Mouse (Mus musculus) monocyte, adult 5-6 weeks (primary cell): ENCODE measurements around the gene Naip5. TPM values are rescaled to one million over a fixed set of nuclear protein-coding genes. Genes with fewer than 3 reads are reported as not detected.
"Not testable (repeated sequence)": the region's sequence is repeated elsewhere in the genome, so short reads cannot be mapped to it uniquely, and the experiment has no call there.

Source experiments
- ATAC-seq: fragments of 153-309, 156-312 bp; replicated peaks from 2 replicates; pipeline ENCODE4 v1.8.0; 2017; ENCODE audit warnings: mild to moderate bottlenecking; ENCODE audit not compliant: low TSS enrichment, insufficient number of reproducible peaks, severe bottlenecking, poor library complexity, low FRiP score
- total RNA-seq: library from RNA; stranded (forward); fragments of 200-1000, 200-491, 200-594 nt; gene quantifications from 3 replicates; pipeline ENCODE4 v1.2.3, GENCODE M21; 2017

Naip5 gene
- 103 to 115 TPM (median 107 TPM) in 3 replicates for total RNA-seq

DNA sequence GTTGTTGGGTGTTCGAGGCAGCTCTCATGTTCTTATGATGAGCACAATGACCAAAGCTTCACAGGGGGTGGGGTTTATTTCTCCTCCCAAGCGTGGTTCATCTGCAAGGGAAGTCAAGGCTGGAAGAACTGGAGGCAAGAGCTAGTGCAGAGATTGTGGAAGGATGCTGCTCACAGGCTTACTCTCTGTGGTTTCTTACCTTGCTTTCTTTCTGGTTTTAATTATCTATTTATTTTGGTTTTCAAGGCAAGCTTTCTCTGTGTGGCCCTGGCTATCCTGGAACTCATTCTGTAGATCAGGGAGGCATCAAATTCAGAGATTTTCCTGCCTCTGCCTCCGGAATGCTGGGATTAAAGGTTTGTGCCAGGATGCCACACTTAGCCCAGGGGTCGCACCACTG, at the start of gene Naip5:
Naip5 (minus strand) TSS at position 101 of the 400 bp plus-strand sequence.
- not testable (repeated sequence) for ATAC-seq

DNA sequence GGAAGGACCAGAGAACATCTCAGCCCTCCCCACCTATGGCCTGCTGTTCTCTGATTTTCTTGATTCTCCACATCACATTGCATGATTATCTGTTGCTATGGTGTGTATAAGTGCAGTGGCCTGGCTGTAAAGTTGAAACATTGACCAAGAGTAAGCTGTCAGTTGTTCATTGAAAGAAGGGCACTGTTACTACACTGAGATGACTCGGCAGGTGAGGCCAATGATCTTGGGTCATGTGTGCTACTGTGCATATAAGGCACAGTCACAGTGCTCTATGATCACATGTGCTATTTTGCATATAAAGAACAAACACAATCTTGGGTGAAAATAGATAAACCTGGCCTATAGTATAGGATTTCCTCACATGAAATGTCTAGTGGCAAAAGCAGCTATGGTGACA, 38.5 kb upstream of the Naip5 start:
- ATAC-seq, result no peak

DNA sequence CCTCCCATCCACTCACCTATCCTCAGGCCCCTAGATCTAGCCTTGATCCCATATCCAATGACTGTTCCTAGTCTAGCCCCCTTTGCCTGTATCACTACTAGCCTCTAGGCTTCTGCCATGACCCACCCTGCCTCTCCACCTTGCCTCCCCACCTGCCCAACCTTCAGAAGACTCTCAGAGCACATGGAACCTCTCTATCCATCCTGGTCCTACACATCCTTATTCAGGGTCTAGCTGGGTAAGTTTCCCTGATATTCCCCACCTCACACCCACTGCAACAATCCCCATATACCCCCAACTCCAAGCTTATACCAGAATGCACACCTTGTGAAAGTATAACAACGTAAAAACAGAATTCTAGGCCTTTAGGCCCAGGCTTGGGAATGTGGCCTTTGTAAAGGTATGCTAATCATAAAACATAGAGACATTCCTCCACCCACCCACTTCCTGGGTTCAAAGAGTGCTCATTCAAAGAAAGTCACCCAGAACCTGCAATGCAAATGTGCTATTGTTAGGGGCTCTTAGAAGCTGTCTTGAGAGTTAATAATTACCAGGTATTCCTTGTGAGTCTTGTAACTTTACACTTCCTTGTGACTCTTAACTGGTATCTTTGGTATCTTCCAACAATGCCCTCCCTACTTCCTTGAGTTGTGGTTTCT, 25.5 kb upstream of the Naip5 start:
- not testable (repeated sequence) for ATAC-seq

DNA sequence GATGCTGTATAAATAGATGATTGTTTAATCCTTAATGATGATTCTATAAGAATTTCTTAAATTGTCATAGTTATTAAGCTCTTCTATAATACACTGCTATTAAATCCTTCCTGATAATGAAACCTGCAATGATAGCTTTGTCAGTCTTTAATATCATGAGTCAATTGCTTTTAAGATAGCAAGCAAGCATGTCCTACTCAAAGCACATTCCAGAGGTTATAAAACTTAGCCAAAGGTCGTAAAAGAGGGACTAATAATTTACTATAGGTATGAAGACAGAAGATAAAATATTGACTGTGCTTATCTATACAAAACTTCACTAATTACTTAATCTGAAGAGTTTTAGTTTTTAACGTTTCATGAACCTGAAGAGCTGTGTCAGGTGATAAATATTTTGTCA, 10.9 kb upstream of the Naip5 start:
- ATAC-seq, result not testable (repeated sequence)

DNA sequence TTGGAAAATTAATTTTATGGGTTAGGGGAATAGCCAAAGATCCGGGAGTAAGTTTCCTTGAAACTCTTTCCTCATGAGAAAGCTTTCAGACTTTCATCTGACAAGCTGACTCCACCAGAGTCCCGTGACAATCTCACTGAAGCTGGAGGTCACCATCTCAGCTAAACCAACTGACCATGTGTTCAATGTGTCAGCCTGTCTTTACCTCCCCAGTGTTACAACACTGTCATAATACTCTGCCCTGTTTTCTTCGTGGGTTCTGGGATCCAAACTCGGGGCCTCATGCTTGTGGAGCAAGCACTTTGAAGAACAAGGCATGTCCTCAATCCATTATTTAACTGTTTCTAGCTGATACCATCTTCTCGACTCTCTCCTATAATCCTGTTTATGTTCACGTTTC, 9.8 kb upstream of the Naip5 start:
- ATAC-seq, result not testable (repeated sequence)

DNA sequence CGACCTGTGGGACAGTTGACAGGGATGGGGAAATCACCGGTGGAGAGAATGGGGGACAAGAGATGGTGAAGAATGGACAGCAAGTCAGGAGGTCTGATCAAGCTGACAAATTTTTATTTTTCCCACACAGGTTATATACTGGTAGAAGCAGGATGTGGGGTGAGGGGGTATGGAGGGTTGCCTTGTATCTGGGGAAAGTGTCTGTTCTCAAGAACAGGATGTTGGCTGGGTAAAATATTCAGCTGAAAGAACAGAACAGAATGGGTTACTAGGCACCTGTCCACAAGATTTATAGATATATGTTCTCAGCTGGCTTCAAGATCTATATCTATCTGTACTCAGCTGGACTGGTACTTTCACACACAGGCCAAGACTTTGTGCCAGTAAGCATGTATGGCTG, 5.8 kb upstream of the Naip5 start:
- not testable (repeated sequence) for ATAC-seq

DNA sequence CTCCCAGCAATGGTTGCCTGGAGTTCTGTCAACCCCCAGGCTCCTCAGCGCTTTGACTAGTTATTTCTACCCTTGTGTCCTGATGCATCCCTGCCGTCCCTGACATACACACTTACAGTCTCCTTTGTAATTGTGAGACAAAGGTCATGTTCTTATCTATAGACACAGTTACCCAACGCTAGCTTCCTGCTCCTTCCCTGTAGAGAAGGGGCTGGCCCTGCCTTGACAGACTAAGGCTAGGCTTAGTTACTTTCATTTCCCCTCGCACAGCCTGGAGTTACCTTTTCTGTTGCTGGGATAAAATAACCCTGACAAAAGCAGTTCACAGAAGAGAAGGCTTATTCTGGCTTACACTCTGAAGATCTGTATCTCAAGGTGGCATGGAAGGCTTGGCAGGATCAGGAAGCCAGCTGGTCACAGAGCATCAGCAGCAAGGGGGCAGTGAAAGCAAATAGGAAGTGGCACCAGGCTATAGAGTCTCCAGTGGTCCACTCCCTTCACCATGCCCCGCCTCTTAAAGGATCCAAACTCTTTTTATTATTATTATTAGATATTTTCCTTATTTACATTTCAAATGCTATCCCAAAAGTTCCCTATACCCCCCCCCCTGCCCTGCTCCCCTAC, 885 bp upstream of the Naip5 start:
- peak; percentile 88 for ATAC-seq

DNA sequence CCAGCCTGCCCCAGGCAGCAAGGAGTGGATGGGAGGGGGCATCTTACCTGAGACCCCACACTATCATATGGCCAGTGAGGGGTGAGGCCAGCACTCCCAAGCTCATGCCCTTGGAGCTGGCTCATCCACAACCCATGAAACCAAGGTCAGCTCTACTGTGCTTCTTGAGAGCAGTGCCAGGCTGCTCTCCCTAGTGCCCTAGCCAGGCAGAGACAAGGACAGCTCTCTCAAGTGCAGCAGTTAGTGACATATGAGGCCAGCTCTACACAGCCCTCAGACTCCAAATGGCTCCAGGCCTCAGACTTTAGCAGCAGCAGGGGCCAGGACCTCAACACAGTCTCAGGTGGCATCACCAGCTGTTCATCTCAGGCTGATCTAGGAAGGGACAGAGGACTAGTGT, 2.4 kb downstream of the Naip5 start:
- ATAC-seq, result 0 out of 2 replicates have a peak, but pooled peaks have one; percentile 3

DNA sequence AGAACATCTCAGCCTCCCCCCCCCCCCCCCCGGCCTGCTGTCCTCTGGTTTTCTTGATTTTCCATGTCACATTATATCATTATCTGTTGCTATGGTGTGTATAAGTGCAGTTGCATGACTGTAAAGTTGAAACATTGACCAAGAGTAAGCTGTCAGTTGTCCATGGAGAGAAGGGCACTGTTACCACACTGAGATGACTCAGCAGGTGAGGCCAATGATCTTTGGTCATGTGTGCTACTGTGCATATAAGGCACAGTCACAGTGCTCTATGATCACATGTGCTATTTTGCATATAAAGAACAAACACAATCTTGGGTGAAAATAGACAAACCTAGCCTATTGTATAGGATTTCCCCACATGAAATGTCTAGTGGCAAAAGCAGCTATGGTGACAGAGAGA, 32.4 kb downstream of the Naip5 start:
- ATAC-seq, result peak; percentile 54; the same call in 1 of the 2 replicates

DNA sequence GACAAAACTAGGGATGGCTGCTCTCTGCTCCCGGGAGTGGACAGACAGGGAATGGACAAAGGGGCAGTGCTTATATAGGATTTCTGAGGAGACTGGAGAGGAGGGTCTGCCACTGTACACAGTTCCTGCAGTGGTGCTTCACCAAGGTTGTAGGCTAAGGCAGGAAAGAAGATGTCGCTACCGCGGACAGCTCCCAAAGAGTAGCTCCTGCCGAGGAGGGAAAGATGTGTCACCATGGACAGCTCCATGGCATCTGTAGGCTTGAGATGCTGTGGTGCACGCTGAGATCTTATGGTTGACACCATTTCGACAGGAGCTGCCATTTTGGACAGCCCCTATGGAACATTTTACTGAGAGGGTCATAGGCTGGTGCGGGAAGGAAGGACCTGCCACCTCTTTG, 35.6 kb downstream of the Naip5 start:
- 0 out of 2 replicates have a peak, but pooled peaks have one; percentile 45 for ATAC-seq

DNA sequence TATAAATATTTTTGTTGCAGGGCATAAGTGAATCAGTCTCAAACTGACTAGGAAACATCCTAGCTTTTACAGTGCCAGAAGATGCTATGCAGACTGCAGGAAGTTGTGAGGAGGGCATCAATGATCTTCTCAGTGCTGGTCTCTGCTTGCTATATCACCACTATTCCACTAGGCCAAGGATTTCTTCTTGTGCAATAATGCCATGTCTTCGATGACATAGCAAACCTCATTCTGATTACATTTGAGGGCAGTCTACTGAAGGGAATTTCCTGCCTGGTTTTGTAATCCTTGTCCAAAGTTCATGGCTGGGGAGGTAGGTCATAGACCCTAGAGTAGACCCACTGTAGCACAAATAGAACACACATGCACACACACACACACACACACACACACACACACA, 42.8 kb downstream of the Naip5 start:
- peak; percentile 71 for ATAC-seq

DNA sequence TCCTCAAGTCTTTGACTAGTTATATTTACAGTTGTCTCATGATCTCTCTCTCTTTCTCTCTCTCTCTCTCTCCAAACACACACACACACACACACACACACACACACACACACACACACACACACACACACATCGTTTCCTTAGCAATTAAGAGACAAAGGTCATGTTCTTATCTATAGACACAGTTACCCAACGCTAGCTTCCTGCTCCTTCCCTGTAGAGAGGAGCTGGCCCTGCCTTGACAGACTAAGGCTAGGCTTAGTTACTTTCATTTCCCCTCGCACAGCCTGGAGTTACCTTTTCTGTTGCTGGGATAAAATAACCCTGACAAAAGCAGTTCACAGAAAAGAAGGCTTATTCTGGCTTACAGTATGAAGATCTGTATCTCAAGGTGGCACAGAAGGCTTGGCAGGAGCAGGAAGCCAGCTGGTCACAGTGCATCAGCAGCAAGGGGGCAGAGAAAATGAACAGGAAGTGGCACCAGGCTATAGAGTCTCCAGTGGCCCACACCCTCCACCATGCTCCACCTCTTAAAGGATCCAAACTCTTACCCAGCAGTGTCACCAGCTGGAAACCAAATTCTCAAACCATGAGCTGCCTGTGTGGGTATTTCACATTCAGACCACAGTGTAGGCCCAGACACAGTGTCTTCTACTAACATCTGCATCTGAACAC, 44.3 kb downstream of the Naip5 start, which contains the start of gene Naip2:
Naip2 (minus strand) TSS at position 434 of the 675 bp plus-strand sequence.
- ATAC-seq, result peak; percentile 87

DNA sequence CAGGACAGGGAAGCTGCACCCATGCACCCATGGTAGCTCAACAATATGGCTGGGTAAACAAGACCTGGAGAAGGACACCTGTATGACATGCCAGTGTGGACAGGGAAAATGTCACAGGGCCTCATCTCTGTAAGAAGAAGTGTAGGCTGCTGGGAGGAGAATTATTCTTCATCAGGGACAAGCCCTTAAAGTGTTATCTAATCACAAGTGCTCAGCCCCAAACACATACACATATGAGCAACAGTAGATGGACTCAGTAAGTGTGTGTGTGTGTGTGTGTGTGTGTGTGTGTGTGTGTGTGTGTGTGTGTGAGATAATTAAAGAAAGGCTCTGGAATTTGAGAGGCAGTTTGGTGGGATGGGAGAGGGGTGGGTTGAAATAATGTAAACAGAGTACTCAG, 45.3 kb downstream of the Naip5 start:
- ATAC-seq, result no peak

DNA sequence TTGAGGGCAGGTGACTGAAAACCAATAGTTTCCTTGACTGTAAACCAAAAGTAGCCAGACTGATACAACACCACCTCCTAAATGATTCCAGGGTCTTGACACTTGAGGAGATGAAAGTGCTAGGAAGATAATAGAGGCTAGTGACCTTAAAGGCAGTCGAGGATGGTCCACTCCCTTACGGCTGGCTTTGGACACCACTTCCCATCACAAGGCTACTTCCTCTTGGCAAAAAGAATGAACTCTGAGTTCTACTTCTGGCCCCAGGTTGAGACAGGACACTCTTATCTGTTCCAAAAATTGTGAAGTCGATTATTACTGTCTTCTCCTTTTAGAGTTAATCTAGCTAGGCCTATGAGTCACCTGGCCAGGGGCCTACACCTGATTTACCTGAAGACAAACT, 50.7 kb downstream of the Naip5 start:
- peak; percentile 76 for ATAC-seq

DNA sequence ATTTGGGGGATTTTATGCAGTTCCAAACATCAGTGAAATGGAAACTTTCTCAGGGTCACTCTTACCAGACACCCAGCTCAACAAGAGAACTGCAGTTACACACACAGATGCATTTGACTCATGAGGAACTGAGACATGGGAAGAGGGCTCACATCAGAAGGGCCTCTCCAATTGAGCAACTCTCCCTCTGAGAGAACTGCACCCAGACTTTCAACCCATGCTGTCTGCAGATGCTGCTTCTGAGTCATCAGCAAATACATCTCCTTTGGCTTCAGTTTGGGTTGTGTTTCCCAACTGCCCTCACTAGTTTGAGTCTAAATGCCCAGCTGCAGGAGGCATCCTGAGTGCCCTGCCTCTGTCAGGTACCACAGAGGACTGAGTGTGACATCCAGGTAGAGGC, 63.0 kb downstream of the Naip5 start:
- ATAC-seq, result peak; percentile 98

DNA sequence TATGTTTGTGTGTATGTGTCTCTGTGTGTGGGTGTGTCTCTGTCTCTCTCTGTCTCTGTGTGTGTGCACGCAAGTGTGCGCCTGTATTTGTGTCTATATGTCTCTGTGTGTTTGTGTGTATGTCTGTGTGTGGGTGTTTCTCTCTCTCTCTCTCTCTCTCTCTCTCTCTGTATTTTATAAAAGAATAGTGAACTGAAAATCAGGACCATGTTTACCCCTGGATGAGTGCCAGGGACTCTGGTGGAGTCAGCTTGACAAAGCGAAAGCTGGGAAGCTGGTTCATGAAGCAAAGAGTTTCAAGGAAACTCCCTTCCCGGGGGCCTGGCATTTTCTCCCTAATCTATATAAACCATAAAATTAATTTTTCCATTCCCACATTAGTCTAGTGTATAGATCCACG, 71.8 kb downstream of the Naip5 start:
- not testable (repeated sequence) for ATAC-seq

DNA sequence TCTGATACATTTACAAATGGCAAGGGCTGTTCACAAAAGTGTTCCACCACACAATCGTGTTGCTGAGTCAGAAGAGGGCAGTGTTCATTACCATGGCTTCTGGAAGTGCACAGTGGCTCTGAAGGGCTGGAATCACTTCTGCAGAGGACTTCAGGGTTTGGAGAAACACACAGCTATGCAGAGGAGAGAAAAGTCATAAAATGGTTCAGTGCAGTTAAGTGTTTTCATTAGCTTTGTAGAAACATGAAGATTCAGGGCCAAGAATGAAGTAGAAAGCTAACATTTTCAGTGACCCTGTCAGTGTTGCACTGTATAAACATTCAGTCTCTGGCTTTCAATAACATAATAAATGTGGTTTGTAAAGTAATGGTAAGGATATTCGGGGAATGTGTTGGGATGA, 79.7 kb downstream of the Naip5 start:
- ATAC-seq, result not testable (repeated sequence)

DNA sequence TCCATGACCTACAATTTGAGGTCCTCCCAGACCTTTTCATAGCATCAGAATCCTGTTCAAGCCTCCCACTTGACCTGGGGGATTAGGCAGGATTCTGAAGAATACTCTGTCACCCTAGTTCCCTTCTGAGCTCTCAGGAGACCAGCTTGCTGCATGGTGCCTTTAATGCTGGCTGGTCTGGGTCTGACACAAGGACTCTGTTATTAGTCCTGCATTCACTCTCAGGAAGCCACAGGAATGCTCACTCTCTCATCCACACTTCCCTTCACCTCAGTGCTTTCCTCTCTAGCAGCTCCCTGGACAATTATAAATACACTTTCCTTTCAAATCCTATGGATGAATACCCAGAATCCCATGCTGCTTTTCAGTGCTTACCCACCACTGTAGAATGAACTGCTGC, 83.7 kb downstream of the Naip5 start:
- ATAC-seq, result not testable (repeated sequence)
